Mouse (Mus musculus): ENCODE measurements around the gene Mmp28. TPM values are rescaled to one million over a fixed set of nuclear protein-coding genes. Genes with fewer than 3 reads are reported as not detected.
A peak's percentile ranks its signal among the peaks of the same experiment; 100 is the strongest.

The Mmp28 gene
- polyA plus RNA-seq, 2 experiments = 0.10 to 0.31 TPM

GRCm38 (mm10) chr11:83437377-83437776, 25.5 kb downstream of the Mmp28 start, which contains the start of gene 1700020L24Rik:
TSS of gene 1700020L24Rik (plus strand) at chr11:83437677.
- H3K4me3 ChIP-seq (ENCODE audit: insufficient read depth in 1 of 2, low read depth in 2 of 2, low read length in 2 of 2) = no peak within 1 kb of the TSS
- TF ChIP-seq CTCF (IDR thresholded peaks at IDR 0.05; ENCODE audit: low read depth) (no peak), EP300 (IDR thresholded peaks at IDR 0.05; ENCODE audit: low read depth) (no peak)
- no peaks in the 10 kb centered on the region for H3K9me3 ChIP-seq (ENCODE audit: control insufficient read depth, low read length)
- H3K9ac ChIP-seq (replicated peaks) = no peak within 1 kb of the TSS
- H3K27me3 ChIP-seq (ENCODE audit: control insufficient read depth, insufficient read depth, low read length) = peaks cover 14% of the 10 kb centered on the region
- no peak within 1 kb of the TSS for H3K4me2 ChIP-seq (ENCODE audit: low read depth)
- no peaks in the 10 kb centered on the region for H3K36me3 ChIP-seq (replicated peaks; ENCODE audit: control insufficient read depth, insufficient read depth, low read depth)
- DNase-seq (ENCODE audit: low read depth in 3 of 3, low spot score in 3 of 3) (no peak), ATAC-seq (ENCODE audit: insufficient read depth) (no peak)
- 67% methylated on average over 1 of the region's 1 CpGs for WGBS (ENCODE audit: insufficient replicate concordance)
- H3K27ac ChIP-seq = no peak within 1 kb of the TSS
- H3K4me1 ChIP-seq (replicated peaks; ENCODE audit: control insufficient read depth in 2 of 2, insufficient read depth in 2 of 2, low read length in 1 of 2) = no peaks in the 10 kb centered on the region; a peak in 1 of 4 replicates

- peaks cover 2% of the 10 kb centered on the region for H3K27me3 ChIP-seq (ENCODE audit: control insufficient read depth, insufficient read depth, low read length)
- ATAC-seq (ENCODE audit: insufficient read depth) = no peak
- H3K9me3 ChIP-seq (ENCODE audit: control insufficient read depth, low read length) = no peaks in the 10 kb centered on the region
- H3K4me3 ChIP-seq (ENCODE audit: insufficient read depth in 1 of 2, low read depth in 2 of 2, low read length in 2 of 2) = no peak overlapping the region
- 47% methylated on average over 2 of the region's 2 CpGs for WGBS (ENCODE audit: insufficient replicate concordance)
- no peaks in the 10 kb centered on the region for H3K36me3 ChIP-seq (replicated peaks; ENCODE audit: control insufficient read depth, insufficient read depth, low read depth)
- H3K4me2 ChIP-seq (ENCODE audit: low read depth) = no peak overlapping the region
- H3K9ac ChIP-seq (replicated peaks) = no peak overlapping the region
- no peak for DNase-seq (ENCODE audit: low read depth in 3 of 3, low spot score in 3 of 3)
- TF ChIP-seq EP300 (IDR thresholded peaks at IDR 0.05; ENCODE audit: low read depth) (no peak), CTCF (IDR thresholded peaks at IDR 0.05; ENCODE audit: low read depth) (no peak)
- no peaks in the 10 kb centered on the region; a peak in 1 of 4 replicates for H3K4me1 ChIP-seq (replicated peaks; ENCODE audit: control insufficient read depth in 2 of 2, insufficient read depth in 2 of 2, low read length in 1 of 2)
- H3K27ac ChIP-seq = no peak overlapping the region
These were observed 30.3 kb downstream of the Mmp28 start for GRCm38 (mm10) chr11:83432533-83432932.

- no peak within 1 kb of the TSS for H3K9ac ChIP-seq (replicated peaks)
- WGBS (ENCODE audit: insufficient replicate concordance) = 50% methylated on average over 5 of the region's 5 CpGs
- TF ChIP-seq CTCF (IDR thresholded peaks at IDR 0.05; ENCODE audit: low read depth) (no peak), EP300 (IDR thresholded peaks at IDR 0.05; ENCODE audit: low read depth) (no peak)
These were observed 33.5 kb downstream of the Mmp28 start, which contains the start of gene Gas2l2 for GRCm38 (mm10) chr11:83429355-83429754. TSS of gene Gas2l2 (minus strand) at chr11:83429455.

GRCm38 (mm10) chr11:83426964-83427363, 35.9 kb downstream of the Mmp28 start:
- Histone ChIP-seq H3K9ac (replicated peaks) (no peak overlapping the region), H3K36me3 (replicated peaks; ENCODE audit: control insufficient read depth, insufficient read depth, low read depth) (no peaks in the 10 kb centered on the region), H3K27ac (no peak overlapping the region), H3K4me1 (replicated peaks; ENCODE audit: control insufficient read depth in 2 of 2, insufficient read depth in 2 of 2, low read length in 1 of 2) (no peaks in the 10 kb centered on the region), H3K4me2 (ENCODE audit: low read depth) (0 out of 2 replicates have a peak overlapping the region, but pooled peaks have one; percentile 4), H3K4me3 (ENCODE audit: insufficient read depth in 1 of 2, low read depth in 2 of 2, low read length in 2 of 2) (no peak overlapping the region), H3K27me3 (ENCODE audit: control insufficient read depth, insufficient read depth, low read length) (peaks cover 9% of the 10 kb centered on the region), H3K9me3 (ENCODE audit: control insufficient read depth, low read length) (no peaks in the 10 kb centered on the region)
- ATAC-seq (ENCODE audit: insufficient read depth) (no peak), DNase-seq (ENCODE audit: low read depth in 3 of 3, low spot score in 3 of 3) (no peak)
- no peak for TF ChIP-seq EP300 (IDR thresholded peaks at IDR 0.05; ENCODE audit: low read depth)
- no peak for TF ChIP-seq CTCF (IDR thresholded peaks at IDR 0.05; ENCODE audit: low read depth)
- 5% methylated on average over 17 of the region's 17 CpGs for WGBS (ENCODE audit: insufficient replicate concordance)

More at GRCm38 (mm10) chr11:83429355-83429754, 33.5 kb downstream of the Mmp28 start, which contains the start of gene Gas2l2:
- Histone ChIP-seq H3K4me1 (replicated peaks; ENCODE audit: control insufficient read depth in 2 of 2, insufficient read depth in 2 of 2, low read length in 1 of 2) (no peaks in the 10 kb centered on the region), H3K36me3 (replicated peaks; ENCODE audit: control insufficient read depth, insufficient read depth, low read depth) (no peaks in the 10 kb centered on the region), H3K27me3 (ENCODE audit: control insufficient read depth, insufficient read depth, low read length) (peaks cover 9% of the 10 kb centered on the region), H3K9me3 (ENCODE audit: control insufficient read depth, low read length) (no peaks in the 10 kb centered on the region), H3K27ac (no peak within 1 kb of the TSS), H3K4me3 (ENCODE audit: insufficient read depth in 1 of 2, low read depth in 2 of 2, low read length in 2 of 2) (no peak within 1 kb of the TSS), H3K4me2 (ENCODE audit: low read depth) (no peak within 1 kb of the TSS)
- ATAC-seq (ENCODE audit: insufficient read depth) (no peak), DNase-seq (ENCODE audit: low read depth in 3 of 3, low spot score in 3 of 3) (no peak)

- Histone ChIP-seq H3K4me1 (replicated peaks; ENCODE audit: control insufficient read depth in 2 of 2, insufficient read depth in 2 of 2, low read length in 1 of 2) (no peaks in the 10 kb centered on the region), H3K4me2 (ENCODE audit: low read depth) (no peak overlapping the region), H3K27me3 (ENCODE audit: control insufficient read depth, insufficient read depth, low read length) (peaks cover 12% of the 10 kb centered on the region), H3K36me3 (replicated peaks; ENCODE audit: control insufficient read depth, insufficient read depth, low read depth) (no peaks in the 10 kb centered on the region), H3K27ac (no peak overlapping the region), H3K9ac (replicated peaks) (no peak overlapping the region), H3K9me3 (ENCODE audit: control insufficient read depth, low read length) (no peaks in the 10 kb centered on the region), H3K4me3 (ENCODE audit: insufficient read depth in 1 of 2, low read depth in 2 of 2, low read length in 2 of 2) (no peak overlapping the region)
- peak; percentile 96 for TF ChIP-seq CTCF (IDR thresholded peaks at IDR 0.05; ENCODE audit: low read depth)
- no peak for TF ChIP-seq EP300 (IDR thresholded peaks at IDR 0.05; ENCODE audit: low read depth)
- ATAC-seq (ENCODE audit: insufficient read depth) (no peak), DNase-seq (ENCODE audit: low read depth in 3 of 3, low spot score in 3 of 3) (peak in 2 of 3 experiments; percentile 33 to 36)
- WGBS (ENCODE audit: insufficient replicate concordance) = 9% methylated on average over 8 of the region's 8 CpGs
These were observed 38.2 kb downstream of the Mmp28 start for GRCm38 (mm10) chr11:83424681-83425080.
